Mouse (Mus musculus) heart, postnatal 0 days (tissue): ENCODE results near the gene Upf1.

Experiments
- CTCF ChIP-seq: IDR thresholded peaks from 2 replicates; pipeline ENCODE4 v1.5.1; 2016; ENCODE audit warnings: antibody characterized with exemption, control low read depth, low read depth
- EP300 ChIP-seq: IDR thresholded peaks from 2 replicates; pipeline ENCODE4 v1.6.1; 2016; ENCODE audit warnings: antibody characterized with exemption, low read depth

GRCm38 (mm10) chr8:70302358-70302890, 50.7 kb downstream of the Upf1 start, which contains the start of the genes Ddx49 and Cope:
- TF ChIP-seq CTCF (no peak; the same call in 1 of the 2 replicates), EP300 (no peak)
